Mouse (Mus musculus) liver, embryonic 12.5 days (tissue): ENCODE measurements around the gene Frmd8. TPM values are rescaled to one million over a fixed set of nuclear protein-coding genes. Genes with fewer than 3 reads are reported as not detected.

ENCODE experiments used
- polyA plus RNA-seq: library from polyadenylated mRNA; unstranded; fragments of >200 nt; fragmentation: Nextera tagmentation; extraction: Ambion mirVana; gene quantifications from 2 replicates; pipeline ENCODE4 v1.2.1, GENCODE M21; 2016

The Frmd8 gene
- polyA plus RNA-seq, 1 experiment from 2014 or later = 22.1 TPM

Other genes starting within 250 kb of the Frmd8 start
- gene Rela, start 237.8 kb downstream of the Frmd8 start, polyA plus RNA-seq = 32.1 and 33.6 TPM in 2 replicates
- gene Sipa1, start 211.6 kb downstream of the Frmd8 start, polyA plus RNA-seq = 41.4 and 41.8 TPM in 2 replicates
- 25.8 and 27.7 TPM in 2 replicates for gene Map3k11, start 186.5 kb downstream of the Frmd8 start, polyA plus RNA-seq
- 18.4 and 18.6 TPM in 2 replicates for gene Pcnx3, start 186.4 kb downstream of the Frmd8 start, polyA plus RNA-seq
- 0.18 and 0.19 TPM in 2 replicates for gene Kcnk7, start 170.9 kb downstream of the Frmd8 start, polyA plus RNA-seq
- gene Ehbp1l1, start 149.0 kb downstream of the Frmd8 start, polyA plus RNA-seq = 122 and 124 TPM in 2 replicates
- gene Fam89b, start 145.6 kb downstream of the Frmd8 start, polyA plus RNA-seq = 45.1 and 45.3 TPM in 2 replicates
- gene Ltbp3, start 134.4 kb downstream of the Frmd8 start, polyA plus RNA-seq = 3.7 and 3.8 TPM in 2 replicates
- 38.3 and 39.7 TPM in 2 replicates for gene Scyl1, start 103.9 kb downstream of the Frmd8 start, polyA plus RNA-seq
- 7.5 and 7.7 TPM in 2 replicates for gene Slc25a45, start 2.5 kb upstream of the Frmd8 start, polyA plus RNA-seq
- gene Tigd3, start 18.9 kb upstream of the Frmd8 start, polyA plus RNA-seq = 3.2 and 3.5 TPM in 2 replicates
- 73.2 and 74.9 TPM in 2 replicates for gene Dpf2, start 37.7 kb upstream of the Frmd8 start, polyA plus RNA-seq
- gene Cdc42ep2, start 49.5 kb upstream of the Frmd8 start, polyA plus RNA-seq = 3.4 and 3.6 TPM in 2 replicates
- 79.7 and 83.2 TPM in 2 replicates for gene Pola2, start 88.9 kb upstream of the Frmd8 start, polyA plus RNA-seq
- not detected in 2 replicates for gene Slc22a20, start 110.9 kb upstream of the Frmd8 start, polyA plus RNA-seq
- gene Capn1, start 140.6 kb upstream of the Frmd8 start, polyA plus RNA-seq = 37.7 and 38.5 TPM in 2 replicates
- gene Syvn1, start 171.3 kb upstream of the Frmd8 start, polyA plus RNA-seq = 17.4 and 19.4 TPM in 2 replicates
- gene Mrpl49, start 182.5 kb upstream of the Frmd8 start, polyA plus RNA-seq = 58.0 and 62.7 TPM in 2 replicates
- 699 and 700 TPM in 2 replicates for gene Fau, start 182.6 kb upstream of the Frmd8 start, polyA plus RNA-seq
- 31.1 and 31.8 TPM in 2 replicates for gene Znhit2, start 185.9 kb upstream of the Frmd8 start, polyA plus RNA-seq
- gene Tm7sf2, start 193.1 kb upstream of the Frmd8 start, polyA plus RNA-seq = 30.0 and 31.4 TPM in 2 replicates
- gene Vps51, start 202.0 kb upstream of the Frmd8 start, polyA plus RNA-seq = 35.8 and 39.9 TPM in 2 replicates
- gene Tmem262, start 204.8 kb upstream of the Frmd8 start, polyA plus RNA-seq = not detected in 2 replicates
- gene Gm28374, start 207.0 kb upstream of the Frmd8 start, polyA plus RNA-seq = 0.37 and 1.4 TPM in 2 replicates
- 26.6 and 28.5 TPM in 2 replicates for gene Zfpl1, start 209.7 kb upstream of the Frmd8 start, polyA plus RNA-seq
- gene Cdca5, start 209.7 kb upstream of the Frmd8 start, polyA plus RNA-seq = 36.2 and 42.2 TPM in 2 replicates
- 0.20 and 0.59 TPM in 2 replicates for gene AC131692.1, start 219.1 kb upstream of the Frmd8 start, polyA plus RNA-seq
- 2.6 and 2.8 TPM in 2 replicates for gene Naaladl1, start 230.5 kb upstream of the Frmd8 start, polyA plus RNA-seq
- gene Sac3d1, start 243.4 kb upstream of the Frmd8 start, polyA plus RNA-seq = 38.8 and 41.6 TPM in 2 replicates